Mouse (Mus musculus) testis, postnatal 10 days (tissue): ENCODE measurements around the gene Palld.

ENCODE experiments used
- DNase-seq: peaks from one replicate; pipeline ENCODE4 v3.0.0; 2021; ENCODE audit warnings: low spot score

Gene Palld

DNA sequence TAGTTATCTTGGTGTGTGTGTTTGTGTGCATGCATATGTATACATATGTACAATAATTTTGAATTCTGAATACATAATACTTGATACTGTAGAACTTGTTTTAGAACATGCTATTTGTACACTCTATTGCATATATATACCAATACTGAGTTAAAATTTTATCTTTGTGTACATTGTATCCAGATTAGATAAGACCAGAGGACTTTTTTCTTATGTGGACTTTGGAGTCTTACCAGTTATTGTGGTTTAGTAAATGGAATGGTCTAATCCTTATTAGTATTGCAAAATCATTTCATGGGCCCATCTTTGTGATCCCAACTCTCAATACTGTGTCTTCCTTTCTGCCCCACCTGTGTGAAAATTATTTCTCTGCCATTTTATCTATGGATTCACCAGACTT, 400.2 kb downstream of the Palld start:
- no peak for DNase-seq

DNA sequence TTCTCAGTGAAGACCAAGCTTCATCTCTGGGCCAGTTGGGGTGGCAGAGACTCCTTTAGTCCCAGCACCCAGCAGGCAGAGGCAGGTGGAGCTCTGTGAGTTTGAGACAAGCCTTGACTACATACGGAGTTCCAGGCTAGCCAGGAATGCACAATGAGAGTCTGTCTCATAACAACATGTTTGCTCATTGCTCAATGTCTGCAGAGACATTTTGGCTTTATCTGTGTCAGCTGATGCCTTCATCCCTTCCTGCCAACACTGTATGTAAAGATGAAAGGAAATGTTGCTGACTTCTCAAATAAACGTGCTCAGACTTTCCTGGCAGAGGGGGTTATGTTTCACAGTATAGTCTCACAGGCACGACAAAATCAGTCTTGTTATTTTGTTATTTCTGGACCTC, 401.6 kb downstream of the Palld start:
- no peak for DNase-seq

DNA sequence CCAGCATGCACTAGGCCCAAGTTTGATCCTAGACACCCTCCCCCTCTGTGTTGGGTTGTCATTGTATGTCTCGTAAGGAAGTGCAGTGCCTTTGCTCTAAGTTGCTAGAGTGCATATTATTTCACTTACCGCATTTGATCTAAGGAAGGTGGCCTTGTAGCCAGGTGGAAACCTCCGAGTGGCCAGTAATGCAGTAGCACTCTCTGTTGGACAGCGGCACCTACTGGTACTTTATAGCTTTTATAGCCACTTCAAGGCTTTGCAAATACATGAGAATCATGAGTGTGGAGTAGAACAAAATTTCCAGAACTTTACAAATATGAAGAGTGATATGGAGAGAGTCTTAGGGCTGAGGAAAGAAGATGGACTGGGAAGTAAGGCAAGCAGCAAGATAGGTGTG, 403.5 kb downstream of the Palld start:
- no peak for DNase-seq

DNA sequence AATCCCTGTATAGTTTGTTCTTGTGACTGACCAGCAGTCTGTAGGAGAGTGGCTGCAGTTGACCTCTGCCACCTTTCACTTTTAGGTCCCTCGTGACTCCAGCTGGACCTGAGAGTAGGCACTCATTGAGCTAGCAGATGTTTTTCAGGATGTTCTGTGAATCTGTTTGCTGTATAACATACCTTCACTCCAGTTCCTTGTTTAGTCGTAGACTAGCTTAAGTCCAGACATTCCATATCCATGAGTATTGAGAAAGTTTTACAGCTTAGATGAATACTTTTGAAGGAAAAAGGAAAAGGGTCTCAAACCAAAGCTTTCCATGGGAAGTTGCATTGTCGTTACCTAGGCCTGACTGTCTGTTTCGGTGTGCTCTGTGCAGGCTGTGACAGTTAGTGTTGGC, 405.4 kb downstream of the Palld start:
- DNase-seq, result no peak

DNA sequence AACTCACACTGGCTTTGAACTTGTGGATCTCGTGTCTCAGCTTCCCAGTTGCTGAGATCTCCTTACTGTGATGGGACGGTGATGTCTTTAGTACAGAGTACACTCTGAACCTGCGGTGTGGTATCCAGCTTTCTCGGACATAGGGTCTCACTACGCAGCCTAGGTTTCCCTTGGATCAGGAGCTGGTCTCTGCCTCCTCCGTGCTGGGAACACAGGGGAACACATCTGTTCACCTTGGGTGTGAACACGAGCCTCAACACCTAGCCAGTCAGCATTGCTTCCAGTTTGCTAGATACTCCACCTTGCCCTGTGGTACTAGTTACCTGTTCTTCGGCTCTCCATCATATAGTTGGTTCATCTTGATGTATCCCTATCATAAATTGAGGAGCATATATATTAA, 413.9 kb downstream of the Palld start:
- DNase-seq, result no peak

DNA sequence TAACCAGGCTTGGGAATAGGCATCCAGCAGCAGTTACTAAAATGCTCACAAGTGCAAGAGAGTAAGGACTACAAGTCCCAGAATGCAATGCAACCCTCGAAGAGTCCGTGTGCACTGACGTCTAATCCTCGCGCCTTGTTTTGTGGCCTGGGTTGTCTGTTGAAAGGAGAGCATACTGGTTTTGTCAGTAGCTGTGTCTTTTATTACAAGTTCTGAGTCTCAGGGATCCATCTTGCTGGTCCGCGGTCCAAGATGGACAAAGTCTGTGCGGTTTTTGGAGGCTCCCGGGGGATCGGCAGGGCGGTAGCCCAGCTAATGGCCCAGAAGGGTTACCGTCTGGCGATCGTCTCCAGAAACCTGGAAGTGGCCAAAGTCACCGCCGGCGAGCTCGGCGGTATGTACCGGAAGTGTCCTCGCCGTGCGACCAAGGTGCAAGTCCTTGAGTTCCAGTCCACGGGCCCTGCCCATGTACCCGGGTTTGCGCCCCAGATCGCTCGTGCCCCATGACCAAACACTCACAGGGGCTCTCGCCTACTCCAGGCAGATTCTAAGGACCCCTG, 414.8 kb downstream of the Palld start, which contains the start of gene Cbr4:
Gene Cbr4 (plus strand): TSS at position 138 of the 560 bp plus-strand sequence.
- peak; percentile 85 for DNase-seq

DNA sequence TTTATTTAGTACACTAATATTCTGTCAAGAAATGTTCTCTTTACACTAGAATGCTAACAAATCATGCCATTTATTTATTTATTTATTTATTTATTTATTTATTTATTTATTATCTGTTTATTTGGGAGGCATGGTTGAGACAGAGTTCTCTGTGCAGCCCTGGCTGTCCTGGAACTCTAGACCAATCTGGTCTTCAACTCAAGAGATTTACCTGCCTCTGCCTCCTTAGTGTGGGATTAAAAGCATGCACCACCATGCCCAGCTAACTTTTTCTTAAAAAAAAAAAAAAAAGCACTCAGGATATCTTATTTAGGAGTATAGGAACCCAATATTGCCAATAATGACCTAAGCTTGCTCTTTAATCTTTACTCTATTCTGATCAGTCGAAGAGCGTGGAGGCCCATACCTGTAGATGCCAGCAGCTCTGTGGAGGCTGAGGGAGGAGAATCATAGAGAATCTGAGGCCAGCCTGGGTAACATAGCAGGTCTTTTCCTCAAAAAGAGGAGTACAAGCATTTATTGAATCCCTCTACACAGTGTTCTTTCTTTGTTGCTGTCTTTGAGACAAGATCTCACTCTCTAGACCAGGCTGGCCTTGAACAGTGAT, 415.5 kb downstream of the Palld start:
- no peak for DNase-seq

DNA sequence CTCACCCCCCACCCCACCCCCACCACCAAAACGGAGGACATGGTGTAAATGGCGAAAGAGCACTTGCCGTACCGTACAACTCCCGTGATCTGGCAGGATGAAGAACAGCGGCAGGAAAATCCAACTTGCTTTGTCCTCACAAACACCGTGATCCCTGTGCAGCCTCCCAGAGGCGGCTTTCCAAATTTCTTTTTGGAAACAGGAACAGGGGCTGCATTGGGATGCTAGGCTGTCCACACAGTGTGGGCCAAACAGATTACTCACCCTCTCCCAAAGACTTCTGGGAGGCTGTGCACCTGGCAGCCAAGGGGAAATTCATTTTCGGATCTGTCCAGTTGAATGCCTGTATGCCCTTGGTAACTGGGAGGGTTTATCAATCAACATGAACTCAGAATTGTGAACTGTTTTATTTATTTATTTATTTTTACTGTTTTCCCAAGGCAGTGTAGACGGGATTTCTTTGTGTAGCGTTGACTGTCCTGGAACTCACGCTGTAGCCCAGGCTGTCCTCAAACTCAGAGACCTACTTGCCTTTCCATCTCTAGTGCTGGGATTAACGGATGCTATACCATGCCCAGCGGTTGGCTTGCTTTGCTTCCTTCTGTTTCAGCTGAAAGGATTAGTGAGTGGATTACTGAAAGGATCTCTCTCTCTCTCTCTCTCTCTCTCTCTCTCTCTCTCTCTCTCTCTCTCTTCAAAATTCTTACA, 422.1 kb downstream of the Palld start:
- no peak for DNase-seq

DNA sequence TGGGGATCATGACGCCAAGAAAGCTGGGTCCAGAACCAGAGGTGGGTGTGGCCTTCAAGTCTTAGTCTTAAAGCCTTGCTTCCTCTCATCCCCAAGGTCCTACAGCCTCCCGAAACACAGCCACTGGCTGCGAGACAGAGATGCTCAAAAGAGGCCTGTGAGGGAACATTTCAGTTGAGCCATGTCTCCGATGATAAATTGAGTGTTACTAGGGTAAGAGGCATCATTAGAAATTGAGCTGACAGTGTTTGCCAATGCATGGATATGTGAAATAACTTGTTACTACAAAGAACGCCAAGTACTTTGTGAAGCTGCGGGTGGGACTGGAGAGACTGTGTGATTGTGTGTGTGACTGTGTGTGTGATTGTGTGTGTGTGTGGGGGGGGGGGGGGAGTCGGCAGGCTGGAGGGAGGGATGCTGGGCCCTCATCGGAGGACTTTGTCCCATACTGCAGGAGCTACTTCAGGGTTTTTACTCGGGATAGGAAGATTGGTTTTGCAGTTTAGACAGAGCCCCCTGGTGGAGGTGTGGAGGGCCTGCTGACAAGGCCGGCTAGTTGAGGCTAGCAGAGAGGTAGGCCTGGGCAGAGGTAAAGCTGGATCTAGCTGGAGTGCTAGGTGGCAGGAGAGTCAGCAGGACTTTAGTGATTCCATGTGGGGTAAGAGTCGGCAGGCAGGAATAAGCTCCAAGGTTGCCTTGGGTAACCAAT, 422.8 kb downstream of the Palld start:
- DNase-seq, result peak; percentile 76

DNA sequence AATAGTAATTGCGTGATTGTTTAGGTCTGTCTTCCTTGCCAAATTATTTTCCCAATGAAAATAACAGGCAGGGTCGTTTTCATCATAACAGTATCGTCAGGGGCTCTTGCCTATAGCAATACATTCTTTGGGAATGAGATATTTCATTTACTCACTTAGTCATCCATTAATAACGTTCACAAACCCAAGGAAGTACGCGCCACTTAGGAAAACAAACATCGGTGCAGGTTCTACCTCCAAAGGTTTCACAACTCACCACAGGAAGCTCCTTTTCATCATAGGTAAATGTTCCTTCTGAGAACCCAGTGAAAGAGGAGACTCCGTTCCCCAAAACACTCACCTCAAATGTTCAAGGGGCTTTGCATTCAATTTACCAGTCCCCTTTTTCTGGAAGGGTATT, 423.7 kb downstream of the Palld start:
- DNase-seq, result no peak

DNA sequence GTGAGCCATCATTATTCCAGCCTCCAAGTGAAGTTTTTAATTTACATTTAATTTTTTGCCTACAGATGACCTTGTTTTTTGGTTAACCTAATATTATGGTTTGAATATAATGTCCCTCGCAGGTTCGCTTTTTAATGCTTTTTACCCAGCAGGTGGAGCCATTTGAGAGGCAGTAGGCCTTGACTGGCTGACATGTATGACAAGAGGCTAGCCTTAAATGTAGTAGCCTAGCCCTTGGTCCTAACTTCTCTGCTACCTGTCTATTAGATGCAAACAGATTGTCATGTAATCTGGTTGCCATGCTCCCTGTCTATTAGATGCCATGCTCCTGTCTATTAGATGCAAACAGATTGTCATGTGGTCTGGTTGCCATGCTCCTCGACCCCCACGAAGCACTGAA, 424.3 kb downstream of the Palld start:
- no peak for DNase-seq

DNA sequence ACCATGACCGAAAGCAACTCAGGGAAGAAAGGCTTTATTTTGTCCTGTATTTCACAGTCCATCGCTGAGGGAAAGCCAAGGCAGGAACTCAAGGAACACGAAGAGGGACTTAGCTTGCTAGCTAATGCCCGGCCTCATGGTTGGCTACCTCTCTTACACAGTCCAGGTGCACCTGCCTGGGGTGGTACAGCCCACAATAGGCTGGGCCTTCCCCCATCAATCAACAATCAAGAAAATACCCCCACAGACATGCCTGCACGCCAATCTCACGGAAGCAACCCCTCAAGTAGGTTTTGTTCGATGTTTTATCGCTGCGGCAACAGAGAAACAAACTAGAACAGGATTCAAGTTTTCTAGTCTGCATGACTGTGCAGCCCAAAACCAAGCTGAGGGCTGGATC, 426.3 kb downstream of the Palld start:
- DNase-seq, result no peak

DNA sequence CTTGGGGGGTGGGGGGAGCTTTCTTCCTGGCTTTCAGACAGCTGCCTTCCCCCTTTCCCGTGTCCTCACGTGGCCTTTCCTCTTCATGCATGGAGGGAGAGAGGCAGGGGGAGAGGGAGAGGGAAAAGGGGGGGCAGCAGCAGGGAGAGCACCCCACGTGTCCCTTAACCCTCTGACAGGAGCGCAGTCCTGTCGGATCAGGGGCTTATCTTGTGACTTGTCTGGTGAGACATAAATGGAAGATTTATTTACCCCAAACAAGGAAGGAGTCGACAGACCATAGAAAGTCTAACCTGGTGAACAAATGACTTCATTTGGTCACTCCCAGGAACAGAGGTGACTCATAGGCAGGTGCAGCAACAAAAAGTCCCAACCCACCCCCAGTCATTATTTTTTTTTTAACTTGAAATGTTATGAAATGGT, 427.2 kb downstream of the Palld start:
- no peak for DNase-seq

DNA sequence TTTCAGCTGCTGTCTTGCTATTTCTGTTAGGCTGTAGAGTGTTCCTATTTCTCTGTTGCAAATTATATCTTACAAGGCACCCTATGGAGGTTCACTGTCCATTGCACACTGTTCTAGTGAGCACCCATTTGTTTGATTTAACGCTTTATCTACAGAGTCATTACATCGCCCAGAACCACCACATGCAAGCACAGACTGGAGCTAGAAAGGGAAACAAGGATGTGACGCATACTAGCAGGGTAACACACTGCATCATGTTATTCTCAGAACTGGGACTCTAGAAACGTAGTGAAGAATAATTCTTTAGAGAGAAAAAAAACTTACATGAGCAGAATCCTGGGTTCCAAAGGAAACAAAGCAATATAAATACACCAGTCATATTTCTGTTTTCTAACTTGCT, 432.3 kb downstream of the Palld start:
- no peak for DNase-seq

DNA sequence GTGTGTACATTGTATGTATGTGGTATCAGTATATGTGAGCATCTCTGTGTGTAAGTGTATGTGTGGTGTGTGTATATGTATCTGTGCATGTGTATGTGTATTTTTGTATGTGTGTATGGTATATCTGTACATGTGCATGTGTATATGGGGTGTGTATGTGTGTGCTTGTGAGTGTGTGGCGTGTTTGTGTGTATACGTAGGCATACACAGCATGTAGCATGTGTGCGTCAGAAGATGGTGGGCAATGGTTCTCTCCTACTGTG, 435.0 kb downstream of the Palld start:
- DNase-seq, result no peak

DNA sequence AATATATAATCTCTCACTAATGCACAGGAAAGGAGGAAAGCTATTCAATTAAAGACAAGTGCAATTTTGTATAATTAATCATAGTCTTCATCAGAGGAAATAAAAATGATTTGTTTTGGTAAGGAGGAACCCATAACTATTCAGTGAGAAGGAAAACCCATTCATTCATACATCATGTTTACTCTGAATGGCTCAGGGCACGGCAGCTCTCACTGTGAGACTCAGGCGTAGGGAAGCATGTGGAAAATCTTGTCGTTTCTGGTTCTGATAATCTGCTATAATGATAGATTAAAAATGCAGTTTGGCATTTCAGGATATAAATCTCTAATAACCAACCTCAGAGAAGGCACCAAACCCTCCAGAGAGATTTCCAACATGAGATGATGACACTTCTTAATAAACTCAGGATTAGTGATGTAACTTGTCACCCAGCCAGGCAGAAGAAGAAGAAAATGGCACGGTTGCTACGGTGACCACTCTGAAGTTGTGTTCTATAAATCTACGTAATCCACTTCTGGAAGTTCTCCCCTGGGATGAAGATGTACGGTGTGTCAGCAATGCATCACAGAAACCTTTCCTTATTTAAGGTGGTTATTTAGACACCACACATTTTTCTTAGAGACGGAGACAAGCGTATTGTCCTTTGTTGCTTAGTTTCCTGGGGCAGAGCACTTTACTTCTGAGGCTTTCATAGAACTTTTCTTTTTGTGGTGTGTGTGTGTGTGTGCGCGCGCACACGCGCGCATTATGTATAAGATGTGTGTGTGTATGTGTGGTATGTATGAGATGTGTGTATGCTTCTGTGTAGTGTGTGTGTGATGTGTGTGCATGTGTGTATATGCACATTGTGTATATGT, 435.6 kb downstream of the Palld start:
- no peak for DNase-seq

DNA sequence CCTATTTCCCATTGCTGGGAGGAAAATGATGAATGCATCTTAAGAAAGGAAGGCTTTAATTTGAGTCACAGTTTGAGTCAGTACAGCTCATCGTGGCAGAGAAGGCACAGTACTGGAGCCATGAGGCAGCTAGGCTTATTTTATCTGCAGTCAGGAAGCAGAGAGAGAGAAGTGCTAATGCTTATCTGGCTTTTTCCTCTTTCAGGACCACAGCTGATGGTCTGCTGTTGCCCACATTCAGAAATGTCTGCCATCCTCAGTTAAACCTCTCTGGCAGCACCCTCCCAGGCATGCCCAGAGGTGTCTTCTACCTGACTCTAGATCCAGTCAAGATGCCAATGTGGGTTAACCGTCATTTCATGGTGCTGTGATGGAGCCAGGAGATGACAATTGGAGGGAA, 438.1 kb downstream of the Palld start:
- no peak for DNase-seq

DNA sequence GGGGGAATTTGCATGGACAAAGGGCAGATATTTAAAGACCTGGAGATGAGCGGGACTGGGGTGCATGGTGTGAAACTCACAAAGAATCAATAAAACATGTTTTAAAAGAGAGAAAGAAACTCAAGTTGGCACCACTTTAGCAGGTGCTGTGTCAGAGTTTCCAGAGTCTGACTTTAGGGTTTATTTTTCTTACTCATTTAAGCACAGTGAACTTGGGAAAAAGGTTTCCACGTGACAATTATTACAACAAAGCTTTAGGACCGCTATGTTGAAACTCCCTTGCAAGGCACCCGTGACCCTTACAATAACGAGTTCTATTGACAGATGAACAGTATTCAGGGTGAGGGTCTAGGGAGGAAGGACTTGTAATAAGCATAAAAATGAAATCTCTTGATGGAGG, 440.3 kb downstream of the Palld start:
- DNase-seq, result no peak
